8 mouse cellular contexts compared by ENCODE assay signal in genomic region chr7:98341475-98341874, GRCm38 (mm10). TPM values are rescaled to one million over a fixed set of nuclear protein-coding genes. Genes with fewer than 3 reads are reported as not detected.
A peak's percentile ranks its signal among the peaks of the same experiment; 100 is the strongest.
DNase-seq lines count a peak whose midpoint lies in the region; ATAC-seq lines count a peak whose summit lies in the region.

No protein-coding gene starts in this region.

- no peaks in the 10 kb centered on the region for H3K36me3 ChIP-seq in forebrain, embryonic 10.5 days (replicated peaks)
- no peaks in the 10 kb centered on the region for H3K36me3 ChIP-seq in heart, embryonic 15.5 days
- no peaks in the 10 kb centered on the region for H3K36me3 ChIP-seq in liver, embryonic 13.5 days
- no peaks in the 10 kb centered on the region for H3K36me3 ChIP-seq in stomach, embryonic 14.5 days (ENCODE audit: control insufficient read depth, insufficient read depth, low read length)

- peak overlapping the region; percentile 73 for H3K27ac ChIP-seq in forebrain, embryonic 10.5 days
- H3K27ac ChIP-seq in heart, embryonic 15.5 days: no peak overlapping the region
- peak overlapping the region; percentile 54 for H3K27ac ChIP-seq in liver, embryonic 13.5 days
- H3K27ac ChIP-seq in stomach, embryonic 14.5 days (ENCODE audit: low read length): no peak overlapping the region

- peak overlapping the region; percentile 81 for H3K4me2 ChIP-seq in heart, embryonic 15.5 days
- H3K4me2 ChIP-seq in liver, embryonic 13.5 days: peak overlapping the region; percentile 81
- peak overlapping the region; percentile 68 for H3K4me2 ChIP-seq in stomach, embryonic 14.5 days (replicated peaks; ENCODE audit: low read depth, low read length)

- peaks cover 22% of the 10 kb centered on the region for H3K27me3 ChIP-seq in forebrain, embryonic 10.5 days (ENCODE audit: poor library complexity, severe bottlenecking)
- peaks cover 4% of the 10 kb centered on the region for H3K27me3 ChIP-seq in heart, embryonic 15.5 days
- H3K27me3 ChIP-seq in liver, embryonic 13.5 days: peaks cover 17% of the 10 kb centered on the region
- no peaks in the 10 kb centered on the region for H3K27me3 ChIP-seq in stomach, embryonic 14.5 days (ENCODE audit: control insufficient read depth, insufficient read depth, low read length)

- H3K9me3 ChIP-seq in forebrain, embryonic 10.5 days: no peaks in the 10 kb centered on the region
- no peaks in the 10 kb centered on the region for H3K9me3 ChIP-seq in heart, embryonic 15.5 days (replicated peaks)
- no peaks in the 10 kb centered on the region for H3K9me3 ChIP-seq in liver, embryonic 13.5 days (replicated peaks)
- no peaks in the 10 kb centered on the region for H3K9me3 ChIP-seq in stomach, embryonic 14.5 days (ENCODE audit: control insufficient read depth, low read depth, low read length)

- ATAC-seq in CD4-positive, CD25-positive, alpha-beta regulatory T cell, adult 4 months: peak; percentile 98
- peak; percentile 62 for ATAC-seq in heart, embryonic 15.5 days (replicated peaks; ENCODE audit: insufficient number of reproducible peaks, insufficient read depth, low FRiP score, low read depth)
- ATAC-seq in liver, embryonic 13.5 days (ENCODE audit: low read depth): peak; percentile 70
- ATAC-seq in stomach, embryonic 14.5 days (ENCODE audit: insufficient number of reproducible peaks, insufficient read depth, low FRiP score, low read depth): peak; percentile 56; the same call in 1 of the 2 replicates

- H3K9ac ChIP-seq in heart, embryonic 15.5 days: peak overlapping the region; percentile 57
- peak overlapping the region; percentile 71 for H3K9ac ChIP-seq in liver, embryonic 13.5 days
- H3K9ac ChIP-seq in stomach, embryonic 14.5 days (replicated peaks; ENCODE audit: low read depth, low read length): peak overlapping the region; percentile 38; the same call in 1 of the 2 replicates

- peaks cover 17% of the 10 kb centered on the region for H3K4me1 ChIP-seq in forebrain, embryonic 10.5 days
- no peaks in the 10 kb centered on the region for H3K4me1 ChIP-seq in heart, embryonic 15.5 days (replicated peaks)
- peaks cover 31% of the 10 kb centered on the region for H3K4me1 ChIP-seq in liver, embryonic 13.5 days (replicated peaks)
- 0 out of 2 replicates have a peak, but pooled peaks cover 3% of the 10 kb centered on the region for H3K4me1 ChIP-seq in stomach, embryonic 14.5 days (ENCODE audit: control insufficient read depth, insufficient read depth, low read length)

- peak; percentile 81 for DNase-seq in c-Kit-negative CD71-positive TER-119-positive erythroid progenitor cells, embryonic 14.5 days (ENCODE audit: low read depth, low spot score)
- peak; percentile 87 for DNase-seq in forebrain, embryonic 10.5 days (ENCODE audit: extremely low spot score, low spot score)
- DNase-seq in kidney, postnatal 25 days: peak; percentile 86 to 95
- DNase-seq in liver, embryonic 13.5 days: peak; percentile 78
- DNase-seq in natural killer cell, adult 2 months (ENCODE audit: low spot score in 2 of 2): peak; percentile 67 to 77

- peak overlapping the region; percentile 49 for H3K4me3 ChIP-seq in forebrain, embryonic 10.5 days
- H3K4me3 ChIP-seq in heart, embryonic 15.5 days: peak overlapping the region; percentile 49
- peak overlapping the region; percentile 58 for H3K4me3 ChIP-seq in liver, embryonic 13.5 days (replicated peaks)
- H3K4me3 ChIP-seq in stomach, embryonic 14.5 days (ENCODE audit: low read depth, low read length): peak overlapping the region; percentile 28

- WGBS in forebrain, embryonic 10.5 days: 4% methylated on average over 13 of the region's 13 CpGs
- WGBS in heart, embryonic 15.5 days: 2% methylated on average over 13 of the region's 13 CpGs
- WGBS in liver, embryonic 13.5 days (ENCODE audit: insufficient replicate concordance): 1% methylated on average over 13 of the region's 13 CpGs
- WGBS in stomach, embryonic 14.5 days: 3% methylated on average over 13 of the region's 13 CpGs

RNA-seq across cellular contexts. Expression of gene Tsku, which starts 19.7 kb away (rescaled TPM):
- polyA plus RNA-seq in CD4-positive, CD25-positive, alpha-beta regulatory T cell, adult 4 months (2017; shearing (Covaris generic)): not detected
- polyA plus RNA-seq in forebrain, embryonic 10.5 days (2016; fragmentation: Nextera tagmentation; extraction: Ambion mirVana): 8.7 and 9.3 TPM in 2 replicates
- polyA plus RNA-seq in heart, embryonic 15.5 days (2015; fragmentation: Nextera tagmentation; extraction: Ambion mirVana): 4.6 and 6.1 TPM in 2 replicates
- polyA plus RNA-seq in liver, embryonic 13.5 days (2015; fragmentation: Nextera tagmentation; extraction: Ambion mirVana): 1.1 and 1.8 TPM in 2 replicates
- 18.4 and 19.1 TPM in 2 replicates for polyA plus RNA-seq in stomach, embryonic 14.5 days (2014; fragmentation: Nextera tagmentation; extraction: Ambion mirVana)

RNA-seq across cellular contexts. Expression of gene Acer3, which starts 20.5 kb away (rescaled TPM):
- polyA plus RNA-seq in CD4-positive, CD25-positive, alpha-beta regulatory T cell, adult 4 months (2017; shearing (Covaris generic)): 10 to 100 TPM in 1 of 2 experiments, 1 to 10 TPM in 1; 9.3 to 17.1 TPM
- polyA plus RNA-seq in forebrain, embryonic 10.5 days (2016; fragmentation: Nextera tagmentation; extraction: Ambion mirVana): 22.3 and 22.4 TPM in 2 replicates
- 16.2 and 16.9 TPM in 2 replicates for polyA plus RNA-seq in heart, embryonic 15.5 days (2015; fragmentation: Nextera tagmentation; extraction: Ambion mirVana)
- polyA plus RNA-seq in liver, embryonic 13.5 days (2015; fragmentation: Nextera tagmentation; extraction: Ambion mirVana): 24.4 and 28.9 TPM in 2 replicates
- 22.9 and 25.6 TPM in 2 replicates for polyA plus RNA-seq in stomach, embryonic 14.5 days (2014; fragmentation: Nextera tagmentation; extraction: Ambion mirVana)

Comparison
In these comparisons a context has a peak if more than half of its experiments do, and no peak if none do; other contexts are left out.
1. H3K27ac ChIP-seq: peak in forebrain, embryonic 10.5 days (single experiment) and liver, embryonic 13.5 days (single experiment); none in heart, embryonic 15.5 days (single experiment) and stomach, embryonic 14.5 days (single experiment).
2. Peak in every context shown above with its lines, with median percentiles within 50 percentile points of each other: ATAC-seq, DNase-seq, H3K4me3 ChIP-seq, H3K4me2 ChIP-seq and H3K9ac ChIP-seq.